Mouse (Mus musculus) right cerebral cortex, adult 2 months (tissue): ENCODE data around the gene Ccl4.

Experiments
- DNase-seq, 2 experiments: peaks; one replicate each; pipeline ENCODE4 v3.0.0; 2021 to 2022; ENCODE audit warnings: low spot score in 2 of 2

Ccl4 gene

GRCm38 (mm10) chr11:83662204-83662603 is at the start of gene Ccl4:
TSS of gene Ccl4 (plus strand) at chr11:83662584.
- no peak for DNase-seq

DNA sequence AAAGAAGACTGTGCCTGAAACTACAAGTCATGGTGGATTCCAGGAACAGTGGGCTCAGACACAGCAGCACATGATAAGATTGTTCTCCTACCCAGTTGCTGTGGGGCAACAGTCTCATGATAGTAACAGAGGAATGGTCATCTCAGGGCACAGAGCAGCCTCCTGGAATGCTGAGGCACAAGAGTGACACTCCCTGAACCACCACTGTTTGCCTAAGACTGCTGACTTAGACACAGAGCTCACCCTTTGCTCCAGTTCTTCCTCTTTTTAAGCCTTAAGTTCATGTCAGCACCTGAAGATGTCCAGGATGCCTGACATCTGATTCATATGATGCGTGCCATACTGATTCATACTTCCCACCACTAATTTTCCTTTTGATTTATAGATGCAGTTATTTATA is 45.8 kb upstream of the Ccl4 start:
- DNase-seq: no peak

DNA sequence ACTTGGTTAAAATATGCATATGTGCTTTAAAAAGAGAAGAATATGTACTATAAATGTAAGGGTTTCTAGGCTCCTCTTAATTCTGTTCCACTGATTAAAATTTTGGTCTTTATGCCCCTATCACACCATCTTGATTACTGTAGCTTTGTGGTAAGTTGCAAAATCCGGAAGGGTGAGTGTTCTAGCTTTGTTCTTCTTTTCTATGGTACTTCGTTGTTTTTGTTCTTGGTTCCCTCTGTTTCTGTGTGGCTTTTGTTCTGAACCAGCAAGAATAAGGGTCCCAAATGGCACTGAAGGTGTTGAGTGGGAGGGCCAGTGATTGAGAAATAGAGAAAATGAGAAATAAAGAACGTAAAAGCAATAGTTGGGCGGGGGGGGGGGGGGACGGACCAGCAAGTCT is 44.1 kb upstream of the Ccl4 start:
- DNase-seq: no peak

GRCm38 (mm10) chr11:83619037-83619436 is 43.3 kb upstream of the Ccl4 start:
- DNase-seq: no peak

DNA sequence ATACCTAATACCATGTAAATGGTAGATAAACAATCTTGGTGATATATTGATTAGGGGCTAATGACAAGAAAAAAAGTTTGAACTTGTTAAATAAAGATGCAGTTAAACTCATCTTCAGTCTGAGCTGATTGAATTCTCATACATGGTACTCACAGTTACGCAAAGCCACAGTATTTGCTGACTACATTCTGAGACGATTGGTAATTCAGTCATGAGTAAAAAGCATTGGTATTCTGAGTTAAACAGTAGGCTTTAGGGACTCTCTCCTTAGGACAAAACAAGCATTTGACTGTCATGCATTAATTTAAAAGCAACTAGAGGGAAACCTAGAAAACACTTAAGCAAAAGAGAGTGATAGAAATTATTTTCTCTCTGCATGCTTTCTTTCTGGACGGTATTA is 38.8 kb upstream of the Ccl4 start:
- DNase-seq: no peak

DNA sequence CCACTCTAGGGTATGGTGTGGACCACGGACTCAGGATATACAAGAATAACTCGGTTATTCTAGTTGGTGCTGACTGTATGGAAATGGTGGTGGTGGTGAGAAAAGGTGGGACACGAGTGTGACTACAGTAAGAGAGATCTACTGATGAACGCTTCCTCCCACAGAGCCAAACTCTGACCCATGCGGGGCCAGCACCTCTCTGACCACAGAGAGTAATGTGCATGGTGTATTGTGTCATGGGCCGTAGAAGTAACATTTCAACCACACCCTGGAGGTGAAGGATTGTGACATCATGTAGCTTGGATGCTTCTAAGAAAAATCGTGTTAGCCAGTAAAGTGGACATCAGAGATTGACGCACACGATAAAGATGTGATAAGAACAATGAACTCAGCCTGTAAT is 33.6 kb upstream of the Ccl4 start:
- DNase-seq: no peak

- DNase-seq: no peak
These were observed 31.8 kb upstream of the Ccl4 start for GRCm38 (mm10) chr11:83630630-83631029.

- DNase-seq: no peak
These were observed 31.3 kb upstream of the Ccl4 start for GRCm38 (mm10) chr11:83631065-83631464.

GRCm38 (mm10) chr11:83632744-83633143 is 29.6 kb upstream of the Ccl4 start:
- no peak for DNase-seq

- DNase-seq: no peak
These were observed 28.0 kb upstream of the Ccl4 start for GRCm38 (mm10) chr11:83634425-83634824.

- DNase-seq: no peak
These were observed 27.5 kb upstream of the Ccl4 start for GRCm38 (mm10) chr11:83634898-83635297.

DNA sequence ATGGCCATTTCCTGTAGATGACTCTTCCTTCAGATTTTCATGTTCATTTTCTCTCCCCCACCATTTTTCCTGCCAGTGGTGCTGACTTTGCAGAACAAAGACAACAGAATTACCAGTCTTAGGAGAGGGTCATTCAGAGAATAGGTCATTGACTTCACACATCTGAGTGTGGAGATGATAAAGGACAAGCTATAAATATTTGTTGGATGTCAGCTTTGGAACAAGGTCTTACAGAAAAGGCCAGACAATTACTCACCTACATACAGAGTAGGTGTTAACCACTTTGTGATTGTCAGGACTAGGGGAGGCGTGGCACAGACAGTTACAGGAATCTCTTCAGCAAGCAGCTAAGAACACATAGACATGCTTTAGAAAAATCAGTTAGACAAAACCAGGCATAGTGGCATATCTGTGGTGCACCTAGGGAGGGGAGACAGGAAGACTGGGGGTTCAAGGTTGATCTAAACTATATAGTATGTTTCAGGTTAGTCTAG is 25.6 kb upstream of the Ccl4 start:
- DNase-seq: no peak

DNA sequence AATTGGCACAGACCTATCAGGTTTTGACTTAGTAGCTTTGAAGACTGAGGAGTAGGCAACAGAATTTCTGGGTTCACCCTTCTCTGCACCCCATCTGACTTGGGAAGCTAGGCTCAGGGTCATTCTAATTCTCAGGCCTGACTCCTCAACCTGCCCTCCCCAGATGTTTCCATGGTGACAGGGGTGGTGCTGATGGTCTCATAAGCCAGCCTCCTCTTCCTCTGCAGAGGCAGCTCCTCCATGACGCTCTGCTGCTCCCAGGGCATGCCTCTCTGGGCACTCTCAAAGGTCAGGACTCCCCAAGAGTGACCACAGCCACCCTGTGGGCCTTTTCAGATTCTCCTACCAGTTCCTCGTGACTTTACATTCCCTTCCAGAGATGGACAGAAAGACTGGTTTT is 23.4 kb upstream of the Ccl4 start:
- no peak for DNase-seq

DNA sequence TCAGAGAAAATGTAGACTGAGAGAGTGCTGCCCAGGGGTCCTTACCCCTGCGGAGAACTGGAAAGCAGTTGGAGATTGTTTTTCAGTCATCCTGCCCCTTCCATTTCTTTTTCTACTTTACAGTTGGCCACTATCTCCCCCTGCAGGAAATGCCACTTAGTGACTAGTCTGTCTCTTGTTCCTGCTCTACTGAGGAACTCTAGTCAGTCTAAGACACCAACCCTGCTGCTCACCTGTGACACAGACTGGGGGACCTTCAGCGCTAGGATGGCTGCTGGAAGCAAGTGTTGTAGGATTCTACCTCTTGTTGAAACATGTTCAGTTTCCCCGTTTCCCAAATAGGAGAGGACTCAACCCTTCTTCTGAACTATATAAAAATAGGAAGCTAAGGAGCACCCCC is 22.9 kb upstream of the Ccl4 start:
- DNase-seq: no peak

DNA sequence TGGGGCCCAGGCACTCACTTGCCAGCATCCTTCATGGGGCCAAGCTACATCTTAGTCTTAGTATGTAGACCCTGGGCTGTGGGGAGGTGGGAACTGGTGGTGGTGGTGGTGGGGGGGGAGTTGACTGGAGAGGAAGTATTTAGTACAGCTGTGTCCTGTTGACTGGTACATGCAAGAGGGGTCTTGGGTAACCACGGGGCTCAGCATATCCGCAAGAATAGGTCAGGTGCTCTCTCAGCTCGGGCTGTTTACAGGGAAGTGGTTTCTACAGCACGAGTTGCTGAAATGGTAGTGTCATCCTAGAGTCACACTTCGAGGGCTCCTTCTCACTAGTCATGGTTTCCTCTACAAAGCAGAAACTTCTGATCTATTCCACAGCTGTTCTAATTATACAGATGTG is 22.2 kb upstream of the Ccl4 start:
- DNase-seq: no peak

- DNase-seq: no peak
These were observed 21.2 kb upstream of the Ccl4 start for GRCm38 (mm10) chr11:83641216-83641615.

GRCm38 (mm10) chr11:83645521-83645920 is 16.9 kb upstream of the Ccl4 start, which contains the start of gene Rpl9-ps1:
TSS of gene Rpl9-ps1 (minus strand) at chr11:83645621.
- no peak for DNase-seq

DNA sequence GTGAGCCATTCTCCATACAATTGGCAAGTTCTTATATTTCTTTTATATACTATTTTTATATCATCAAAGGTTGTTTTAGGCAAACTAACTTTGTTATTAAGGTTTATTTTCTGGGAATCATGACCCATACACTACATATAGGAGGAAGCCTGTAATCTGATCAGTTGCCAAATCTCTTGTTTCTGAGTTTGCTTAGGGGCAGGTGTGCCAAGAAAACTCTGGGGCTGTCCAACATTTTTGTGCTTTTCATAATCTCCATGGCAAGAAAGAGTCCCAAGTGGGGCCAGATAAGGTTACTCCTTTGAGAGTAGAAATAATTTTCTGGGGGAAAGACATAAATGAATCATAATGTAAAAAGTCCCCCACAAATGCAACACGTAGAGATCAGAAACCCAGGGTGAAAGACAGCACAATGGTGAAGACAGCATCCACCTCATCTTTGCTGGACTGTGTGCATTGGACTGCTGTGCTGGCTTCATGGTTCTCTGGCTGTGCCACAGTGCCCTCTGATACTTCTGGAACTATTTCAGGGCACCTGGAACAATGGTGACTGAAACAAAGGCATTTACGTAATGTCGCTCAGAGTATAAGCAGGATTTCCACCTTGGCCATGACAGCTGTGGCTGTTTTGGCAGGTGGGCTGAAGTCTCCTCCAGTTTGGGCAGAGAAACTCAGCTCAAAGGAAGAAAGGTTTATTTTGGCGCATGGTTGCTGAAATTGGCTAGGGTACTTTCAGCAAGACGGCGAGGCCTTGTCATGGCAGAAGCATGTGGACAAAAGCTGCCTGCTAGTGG is 15.8 kb upstream of the Ccl4 start:
- no peak for DNase-seq

DNA sequence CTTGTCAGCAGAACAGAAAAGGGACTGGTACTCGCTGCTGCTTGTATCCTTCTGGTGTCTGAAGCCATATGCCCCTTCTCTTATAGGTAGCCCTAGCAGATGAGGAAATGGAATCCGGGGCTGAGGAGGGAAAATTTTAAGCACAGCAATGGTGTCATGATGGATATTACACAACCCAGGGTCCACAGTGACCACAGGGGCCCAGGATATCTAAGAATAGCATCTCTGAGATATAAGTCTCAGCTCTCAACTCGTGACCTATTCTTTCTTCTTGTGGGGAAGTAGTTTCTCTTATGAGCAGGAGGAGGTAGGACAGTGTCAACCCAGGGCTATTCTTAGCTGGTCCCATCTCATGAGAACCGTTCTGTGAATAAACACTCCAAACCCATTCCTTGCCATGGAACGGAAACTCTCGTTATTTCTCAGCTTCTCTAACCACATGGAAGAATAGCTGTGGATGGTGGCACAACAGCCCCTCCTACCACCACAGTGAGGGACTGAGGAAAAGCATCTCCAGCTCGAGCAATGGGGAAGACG is 13.0 kb upstream of the Ccl4 start, which contains the start of gene Ccl3:
Gene Ccl3, minus strand, starts transcription at position 51 of the 537 bp plus-strand sequence.
- no peak for DNase-seq

GRCm38 (mm10) chr11:83654606-83655005 is 7.8 kb upstream of the Ccl4 start:
- DNase-seq: no peak

DNA sequence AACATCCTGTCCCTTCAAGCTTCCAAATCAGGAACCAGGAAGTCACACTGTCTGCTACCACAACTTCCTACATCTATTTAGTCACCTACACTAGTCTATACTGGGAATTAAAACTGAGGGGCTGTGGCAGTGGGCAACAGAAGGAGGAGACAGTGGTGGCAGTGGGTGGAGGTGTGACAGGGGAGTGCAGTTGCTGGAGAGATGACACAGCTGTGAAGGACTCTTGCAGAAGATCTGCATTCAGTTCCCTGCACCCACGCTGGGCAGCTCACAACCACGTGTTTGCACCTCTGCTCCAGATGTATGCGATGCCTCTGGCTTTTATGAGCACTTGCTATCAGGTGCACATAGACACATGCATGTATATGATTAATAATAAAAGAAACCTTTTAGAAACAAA is 4.9 kb upstream of the Ccl4 start:
- DNase-seq: peak; percentile 12 to 21

GRCm38 (mm10) chr11:83658797-83659196 is 3.6 kb upstream of the Ccl4 start:
- no peak for DNase-seq

GRCm38 (mm10) chr11:83663532-83663931 is 1.1 kb downstream of the Ccl4 start:
- no peak for DNase-seq
